Mouse (Mus musculus) olfactory bulb, adult 2 months (tissue): ENCODE results near the gene Rhbdl1.

Experiments
- CTCF ChIP-seq: fragments of 200-500 bp; IDR thresholded peaks from 2 replicates; pipeline ENCODE4 v1.5.1; 2012; ENCODE audit warnings: low read depth, mild to moderate bottlenecking, low read length, moderate library complexity; ENCODE audit not compliant: insufficient read depth
- POLR2A ChIP-seq: fragments of 200-500 bp; IDR thresholded peaks from 2 replicates; pipeline ENCODE4 v1.6.1; 2012; ENCODE audit warnings: mild to moderate bottlenecking, low read depth, low read length, moderate library complexity; ENCODE audit not compliant: insufficient read depth

GRCm38 (mm10) chr17:25883268-25883667, 46.2 kb upstream of the Rhbdl1 start:
- TF ChIP-seq POLR2A (no peak), CTCF (no peak)
